Mouse (Mus musculus) kidney, embryonic 15.5 days (tissue): ENCODE measurements around the gene Il20rb. TPM values are rescaled to one million over a fixed set of nuclear protein-coding genes. Genes with fewer than 3 reads are reported as not detected.
A peak's percentile ranks its signal among the peaks of the same experiment; 100 is the strongest.

Source experiments
- ATAC-seq: fragments of 200-750 bp; cut with Nextera tagmentation; replicated peaks from 2 replicates; pipeline ENCODE4 v1.8.0; 2017; ENCODE audit warnings: moderate TSS enrichment; ENCODE audit not compliant: low FRiP score
- H3K27ac ChIP-seq: fragments of 300-500 bp; sonication (generic); 2 replicates; pipeline ENCODE4 v1.5.1; 2015; ENCODE audit warnings: mild to moderate bottlenecking, inconsistent platforms
- H3K27me3 ChIP-seq: fragments of 300-500 bp; sonication (generic); 2 replicates; pipeline ENCODE4 v1.6.1; 2015; ENCODE audit warnings: inconsistent platforms
- H3K36me3 ChIP-seq: fragments of 300-500 bp; sonication (generic); 2 replicates; pipeline ENCODE4 v1.6.1; 2015; ENCODE audit warnings: inconsistent platforms
- H3K4me1 ChIP-seq: fragments of 300-500 bp; sonication (generic); 2 replicates; pipeline ENCODE4 v1.6.1; 2015; ENCODE audit warnings: inconsistent platforms
- H3K4me2 ChIP-seq: fragments of 300-500 bp; sonication (generic); 2 replicates; pipeline ENCODE4 v1.6.1; 2015; ENCODE audit warnings: moderate library complexity, mild to moderate bottlenecking, inconsistent platforms
- H3K4me3 ChIP-seq: fragments of 300-500 bp; sonication (generic); replicated peaks from 2 replicates; pipeline ENCODE4 v1.5.1; 2015; ENCODE audit warnings: mild to moderate bottlenecking, inconsistent platforms
- H3K9ac ChIP-seq: fragments of 300-500 bp; sonication (generic); 2 replicates; pipeline ENCODE4 v1.6.1; 2015; ENCODE audit warnings: mild to moderate bottlenecking, inconsistent platforms
- H3K9me3 ChIP-seq: fragments of 300-500 bp; sonication (generic); replicated peaks from 2 replicates; pipeline ENCODE4 v1.6.1; 2016; ENCODE audit warnings: inconsistent platforms
- WGBS: fragments of 180-500 bp; shearing (Covaris S2); methylation state at CpG from one replicate; pipeline ENCODE4 v1.1.7; 2015; ENCODE audit warnings: mixed read lengths; 5-methylcytosine and 5-hydroxymethylcytosine counted together
- polyA plus RNA-seq: library from polyadenylated mRNA; unstranded; fragments of >200 nt; fragmentation: Nextera tagmentation; extraction: Ambion mirVana; gene quantifications from 2 replicates; pipeline ENCODE4 v1.2.1, GENCODE M21; 2015

Gene Il20rb
- 1.2 and 1.5 TPM in 2 replicates for polyA plus RNA-seq

GRCm38 (mm10) chr9:100486431-100486830, at the start of gene Il20rb:
TSS of gene Il20rb (minus strand) at chr9:100486788.
- WGBS, result 82% methylated on average over 5 of the region's 5 CpGs
- H3K4me2 ChIP-seq, result no peak within 1 kb of the TSS
- H3K4me3 ChIP-seq, result no peak within 1 kb of the TSS
- peaks cover 4% of the 10 kb centered on the region; the same call in 1 of the 2 replicates for H3K36me3 ChIP-seq
- no peaks in the 10 kb centered on the region for H3K27me3 ChIP-seq
- H3K9ac ChIP-seq, result no peak within 1 kb of the TSS
- no peak for ATAC-seq
- H3K9me3 ChIP-seq, result no peaks in the 10 kb centered on the region
- H3K4me1 ChIP-seq, result peaks cover 13% of the 10 kb centered on the region
- no peak within 1 kb of the TSS for H3K27ac ChIP-seq

GRCm38 (mm10) chr9:100535618-100536262, 49.2 kb upstream of the Il20rb start:
- no peak for ATAC-seq
- WGBS, result 88% methylated on average over 2 of the region's 2 CpGs
- H3K27me3 ChIP-seq, result no peaks in the 10 kb centered on the region

GRCm38 (mm10) chr9:100534686-100535085, 48.1 kb upstream of the Il20rb start:
- H3K9ac ChIP-seq, result no peak overlapping the region
- no peak overlapping the region for H3K4me3 ChIP-seq
- H3K4me2 ChIP-seq, result no peak overlapping the region

More at GRCm38 (mm10) chr9:100535618-100536262, 49.2 kb upstream of the Il20rb start:
- no peak overlapping the region for H3K27ac ChIP-seq
- H3K36me3 ChIP-seq, result no peaks in the 10 kb centered on the region
- 0 out of 2 replicates have a peak, but pooled peaks cover 10% of the 10 kb centered on the region for H3K4me1 ChIP-seq
- H3K4me3 ChIP-seq, result no peak overlapping the region
- H3K4me2 ChIP-seq, result no peak overlapping the region
- H3K9ac ChIP-seq, result no peak overlapping the region
- H3K9me3 ChIP-seq, result no peaks in the 10 kb centered on the region

DNA sequence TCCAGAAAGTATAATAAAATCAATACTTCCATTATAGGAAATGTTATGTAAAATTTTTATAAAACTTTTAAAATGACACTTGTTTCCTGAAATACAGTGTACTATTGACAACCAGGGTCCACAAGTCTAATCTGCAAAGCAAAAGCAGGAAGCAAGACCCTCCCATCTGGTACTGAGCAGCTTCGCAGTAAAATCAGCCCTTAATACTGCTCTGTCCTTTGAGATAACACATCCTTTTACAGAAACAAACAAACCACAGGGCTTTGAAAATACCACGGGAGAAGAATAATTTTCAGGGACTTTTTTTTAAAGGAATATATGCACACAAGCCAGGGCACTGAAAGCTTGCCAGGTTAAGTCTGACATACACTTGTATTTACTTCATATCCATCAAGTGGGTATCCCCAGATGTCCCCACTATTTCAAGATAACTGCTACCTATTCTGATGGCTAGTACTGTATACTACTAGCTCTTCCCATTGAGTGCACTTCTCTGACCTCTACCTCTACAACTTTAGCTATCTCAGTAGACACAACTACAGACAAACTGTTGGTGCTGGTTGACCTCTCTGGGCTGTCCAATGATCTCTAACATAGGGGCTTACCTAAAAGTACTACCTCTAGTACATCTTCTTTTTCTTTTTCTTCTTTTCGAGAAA, 46.4 kb upstream of the Il20rb start:
- ATAC-seq, result no peak
- WGBS, result 71% methylated on average over 3 of the region's 3 CpGs
- Histone ChIP-seq H3K4me3 (no peak overlapping the region), H3K9me3 (no peaks in the 10 kb centered on the region), H3K4me2 (no peak overlapping the region), H3K27ac (no peak overlapping the region), H3K27me3 (no peaks in the 10 kb centered on the region), H3K9ac (no peak overlapping the region), H3K36me3 (peaks cover 8% of the 10 kb centered on the region; the same call in 1 of the 2 replicates), H3K4me1 (0 out of 2 replicates have a peak, but pooled peaks cover 6% of the 10 kb centered on the region)

More at GRCm38 (mm10) chr9:100534686-100535085, 48.1 kb upstream of the Il20rb start:
- 82% methylated on average over 3 of the region's 3 CpGs for WGBS
- Histone ChIP-seq H3K9me3 (no peaks in the 10 kb centered on the region), H3K4me1 (0 out of 2 replicates have a peak, but pooled peaks cover 6% of the 10 kb centered on the region), H3K36me3 (no peaks in the 10 kb centered on the region), H3K27me3 (no peaks in the 10 kb centered on the region), H3K27ac (no peak overlapping the region)
- no peak for ATAC-seq

GRCm38 (mm10) chr9:100531296-100531695, 44.7 kb upstream of the Il20rb start:
- Histone ChIP-seq H3K4me3 (no peak overlapping the region), H3K4me1 (0 out of 2 replicates have a peak, but pooled peaks cover 6% of the 10 kb centered on the region), H3K9me3 (no peaks in the 10 kb centered on the region), H3K4me2 (no peak overlapping the region), H3K27me3 (no peaks in the 10 kb centered on the region), H3K27ac (no peak overlapping the region), H3K36me3 (peaks cover 8% of the 10 kb centered on the region; the same call in 1 of the 2 replicates), H3K9ac (no peak overlapping the region)
- WGBS, result 34% methylated on average over 1 of the region's 1 CpGs
- no peak for ATAC-seq

GRCm38 (mm10) chr9:100525225-100525624, 38.6 kb upstream of the Il20rb start:
- H3K27ac ChIP-seq, result no peak overlapping the region
- no peak overlapping the region for H3K9ac ChIP-seq
- ATAC-seq, result no peak
- no peaks in the 10 kb centered on the region for H3K9me3 ChIP-seq
- H3K4me1 ChIP-seq, result 0 out of 2 replicates have a peak, but pooled peaks cover 7% of the 10 kb centered on the region
- no peak overlapping the region for H3K4me2 ChIP-seq
- no peaks in the 10 kb centered on the region for H3K27me3 ChIP-seq
- H3K4me3 ChIP-seq, result no peak overlapping the region
- peaks cover 8% of the 10 kb centered on the region; the same call in 1 of the 2 replicates for H3K36me3 ChIP-seq
- WGBS, result 88% methylated on average over 2 of the region's 2 CpGs

- ATAC-seq, result no peak
- H3K9me3 ChIP-seq, result no peaks in the 10 kb centered on the region
- no peaks in the 10 kb centered on the region for H3K27me3 ChIP-seq
- no peak overlapping the region for H3K9ac ChIP-seq
- 68% methylated on average over 2 of the region's 2 CpGs for WGBS
- 0 out of 2 replicates have a peak, but pooled peaks cover 7% of the 10 kb centered on the region for H3K4me1 ChIP-seq
- no peak overlapping the region for H3K4me2 ChIP-seq
- H3K27ac ChIP-seq, result no peak overlapping the region
- H3K4me3 ChIP-seq, result no peak overlapping the region
- H3K36me3 ChIP-seq, result no peaks in the 10 kb centered on the region
Measured at GRCm38 (mm10) chr9:100522029-100522428, 35.4 kb upstream of the Il20rb start.

GRCm38 (mm10) chr9:100520586-100520985, 34.0 kb upstream of the Il20rb start:
- H3K4me1 ChIP-seq, result 0 out of 2 replicates have a peak, but pooled peaks cover 7% of the 10 kb centered on the region
- no peak overlapping the region for H3K27ac ChIP-seq
- no peak overlapping the region for H3K4me2 ChIP-seq
- ATAC-seq, result no peak
- H3K9ac ChIP-seq, result no peak overlapping the region
- H3K9me3 ChIP-seq, result no peaks in the 10 kb centered on the region
- WGBS, result 2% methylated on average over 2 of the region's 2 CpGs
- no peak overlapping the region for H3K4me3 ChIP-seq
- H3K36me3 ChIP-seq, result no peaks in the 10 kb centered on the region
- H3K27me3 ChIP-seq, result no peaks in the 10 kb centered on the region

DNA sequence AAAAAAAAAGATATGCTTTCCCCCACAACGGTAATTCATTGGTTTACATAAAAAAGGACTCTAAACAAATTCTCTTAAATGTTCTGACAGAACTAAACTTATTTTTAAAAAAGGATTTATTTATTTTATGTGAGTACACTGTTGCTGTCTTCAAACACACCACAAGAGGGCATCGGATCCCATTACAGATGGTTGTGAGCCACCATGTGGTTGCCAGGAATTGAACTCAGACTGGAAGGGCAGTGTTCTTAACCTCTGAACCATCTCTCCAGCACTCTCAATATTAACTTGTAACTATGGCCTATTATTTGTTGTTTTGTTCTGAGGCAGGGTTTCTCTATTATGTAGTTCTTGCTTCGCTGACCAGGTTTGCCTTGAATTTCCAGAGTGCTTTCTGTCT, 33.4 kb upstream of the Il20rb start:
- no peak overlapping the region for H3K4me2 ChIP-seq
- ATAC-seq, result no peak
- over 99% methylated on average over 3 of the region's 3 CpGs for WGBS

DNA sequence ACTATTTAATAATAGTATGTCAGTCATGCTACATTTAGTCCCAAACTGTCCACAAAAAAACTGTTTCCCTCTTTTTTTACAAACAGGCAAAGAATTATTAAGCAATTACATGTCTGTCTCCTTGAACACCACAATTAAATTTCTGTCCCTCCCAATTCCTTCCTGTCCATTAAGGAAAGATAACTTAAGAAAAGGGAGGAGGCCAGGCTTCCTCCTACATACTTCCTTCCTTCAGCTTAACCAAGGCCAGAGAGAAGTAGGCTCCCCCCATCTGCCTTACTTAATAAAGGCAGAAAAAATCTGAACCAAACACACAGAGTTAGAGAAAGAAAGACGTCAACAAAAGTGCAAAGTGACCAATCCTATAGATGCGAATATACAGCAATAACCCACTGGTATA, 21.0 kb upstream of the Il20rb start:
- H3K9ac ChIP-seq, result no peak overlapping the region
- peak overlapping the region; percentile 27; the same call in 1 of the 2 replicates for H3K27ac ChIP-seq
- H3K4me2 ChIP-seq, result no peak overlapping the region
- H3K9me3 ChIP-seq, result no peaks in the 10 kb centered on the region
- H3K4me3 ChIP-seq, result no peak overlapping the region
- no peaks in the 10 kb centered on the region for H3K36me3 ChIP-seq
- 72% methylated on average over 2 of the region's 2 CpGs for WGBS
- ATAC-seq, result no peak
- no peaks in the 10 kb centered on the region for H3K27me3 ChIP-seq
- H3K4me1 ChIP-seq, result peaks cover 5% of the 10 kb centered on the region; the same call in 1 of the 2 replicates

More for the DNA sequence above, 33.4 kb upstream of the Il20rb start:
- Histone ChIP-seq H3K36me3 (no peaks in the 10 kb centered on the region), H3K9me3 (no peaks in the 10 kb centered on the region), H3K9ac (no peak overlapping the region), H3K4me3 (no peak overlapping the region), H3K4me1 (0 out of 2 replicates have a peak, but pooled peaks cover 7% of the 10 kb centered on the region), H3K27ac (no peak overlapping the region), H3K27me3 (no peaks in the 10 kb centered on the region)

DNA sequence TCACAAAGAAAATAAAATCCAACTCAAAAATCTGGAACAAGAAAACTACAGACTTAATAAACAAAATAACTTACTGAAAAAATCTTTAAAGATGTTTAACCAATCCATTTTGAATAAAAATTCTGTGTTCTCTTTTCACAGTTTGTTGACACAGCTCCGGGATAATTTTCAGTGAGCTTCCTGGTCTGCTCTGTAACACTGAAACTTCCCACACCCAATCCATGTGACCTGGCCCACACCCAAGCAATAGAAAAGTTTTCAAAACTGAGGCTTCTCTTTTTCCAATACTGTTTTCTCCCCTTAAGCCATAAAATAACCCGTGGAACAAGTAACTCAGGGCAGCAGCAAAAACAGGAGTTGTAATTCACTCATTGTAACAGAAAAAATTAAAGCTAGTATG, 20.1 kb upstream of the Il20rb start:
- 37% methylated on average over 2 of the region's 2 CpGs for WGBS
- no peak overlapping the region for H3K9ac ChIP-seq
- H3K9me3 ChIP-seq, result no peaks in the 10 kb centered on the region
- H3K36me3 ChIP-seq, result peaks cover 2% of the 10 kb centered on the region; the same call in 1 of the 2 replicates
- no peaks in the 10 kb centered on the region for H3K27me3 ChIP-seq
- no peak overlapping the region for H3K4me3 ChIP-seq
- H3K27ac ChIP-seq, result no peak overlapping the region
- peaks cover 5% of the 10 kb centered on the region; the same call in 1 of the 2 replicates for H3K4me1 ChIP-seq
- H3K4me2 ChIP-seq, result no peak overlapping the region
- no peak for ATAC-seq

- H3K9me3 ChIP-seq, result no peaks in the 10 kb centered on the region
- H3K27ac ChIP-seq, result 0 out of 2 replicates have a peak overlapping the region, but pooled peaks have one; percentile 32
- no peak overlapping the region for H3K4me3 ChIP-seq
- WGBS, result 90% methylated on average over 4 of the region's 4 CpGs
- peaks cover 8% of the 10 kb centered on the region; the same call in 1 of the 2 replicates for H3K36me3 ChIP-seq
- no peak overlapping the region for H3K9ac ChIP-seq
- ATAC-seq, result no peak
- H3K4me1 ChIP-seq, result no peaks in the 10 kb centered on the region
- H3K4me2 ChIP-seq, result 0 out of 2 replicates have a peak overlapping the region, but pooled peaks have one; percentile 14
- no peaks in the 10 kb centered on the region for H3K27me3 ChIP-seq
Measured at GRCm38 (mm10) chr9:100505498-100505897, 18.9 kb upstream of the Il20rb start.
